Mouse (Mus musculus) E14TG2a.4 (cell line): ENCODE data around the gene Nin.

Experiments
- CTCF ChIP-seq: conservative IDR thresholded peaks from 2 replicates; pipeline ENCODE4 v1.5.1; 2014; ENCODE audit warnings: low read length
- POU5F1 ChIP-seq: IDR thresholded peaks from 2 replicates; pipeline ENCODE4 v1.6.1; 2014; ENCODE audit warnings: low read length, borderline replicate concordance

DNA sequence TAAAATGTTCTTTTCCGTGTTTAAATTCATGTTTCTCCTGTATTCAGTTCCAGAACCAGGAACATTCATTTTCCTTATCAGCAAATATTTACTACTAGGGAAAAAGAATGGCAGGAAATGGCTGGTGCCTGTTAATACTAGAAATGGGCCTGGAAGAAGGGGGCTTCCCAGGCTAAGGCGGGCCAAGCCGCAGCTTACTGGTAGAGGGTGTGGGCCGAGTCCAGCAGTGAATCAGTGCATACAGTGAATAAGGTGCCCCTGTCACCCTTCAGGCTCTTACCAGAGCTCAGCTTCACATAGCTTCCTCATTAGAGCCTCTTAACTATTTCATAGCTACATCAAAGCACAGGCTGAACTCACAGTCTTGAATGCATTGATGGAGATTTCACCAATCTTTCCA is 89.9 kb downstream of the Nin start:
- TF ChIP-seq CTCF (no peak), POU5F1 (no peak)
